12 mouse cellular contexts compared by ENCODE assay signal in the genomic region with DNA sequence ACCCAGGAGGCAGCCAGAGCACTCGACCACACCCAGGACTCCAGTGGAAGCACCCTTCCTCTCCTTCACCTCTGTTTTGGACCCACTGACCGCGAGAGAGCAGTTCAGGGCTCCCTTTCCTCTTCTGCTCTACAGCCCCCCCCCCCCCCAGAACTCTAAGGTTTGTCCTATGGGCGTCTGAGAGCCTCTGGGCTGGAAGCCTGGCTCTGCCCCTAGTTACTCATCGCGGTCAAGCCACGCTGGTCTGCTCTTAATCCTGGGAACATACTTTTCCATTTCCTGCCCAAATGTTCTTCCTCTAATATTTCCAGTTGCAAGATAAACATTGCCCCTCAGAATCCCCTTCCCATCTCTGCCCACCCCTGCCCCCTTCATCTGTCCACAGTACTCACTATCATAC. TPM values are rescaled to one million over a fixed set of nuclear protein-coding genes. Genes with fewer than 3 reads are reported as not detected.
DNase-seq lines count a peak whose midpoint lies in the region; ATAC-seq and TF ChIP-seq lines count a peak whose summit lies in the region.
"Had no signal": no experiment of that assay in that cellular context is flagged by ENCODE, and none has a peak within 500 bp of the region (broad histone marks: within the 10 kb centered on the region; RNA-seq: fewer than 3 reads in every experiment).

No protein-coding gene starts in this region.

- TF ChIP-seq CTCF in left cerebral cortex, adult 2 months (IDR thresholded peaks at IDR 0.05): no peak

- TF ChIP-seq POLR2A in myocyte (IDR thresholded peaks at IDR 0.05; ENCODE audit: insufficient read length, low read depth): peak; percentile 16

- no peak overlapping the region for H3ac ChIP-seq in myocyte (ENCODE audit: control insufficient read depth, insufficient read length)

- no peak overlapping the region for H3K9ac ChIP-seq in embryonic facial prominence, embryonic 12.5 days
- H3K9ac ChIP-seq: liver, embryonic 13.5 days; neural tube, embryonic 15.5 days had no signal

- no peak overlapping the region for H3K4me3 ChIP-seq in heart, embryonic 10.5 days
- no peak overlapping the region for H3K4me3 ChIP-seq in left cerebral cortex, adult 2 months
- H3K4me3 ChIP-seq in embryonic facial prominence, embryonic 12.5 days: no peak overlapping the region
- peak overlapping the region; percentile 8 for H3K4me3 ChIP-seq in myocyte
- H3K4me3 ChIP-seq: liver, embryonic 13.5 days; megakaryocyte, embryonic 14.5 days; neural tube, embryonic 15.5 days had no signal

- no peak for DNase-seq in heart, embryonic 10.5 days (ENCODE audit: low spot score)
- no peak for DNase-seq in heart, postnatal 10 days
- no peak for DNase-seq in left cerebral cortex, adult 2 months (ENCODE audit: extremely low spot score in 1 of 2, low spot score in 2 of 2)
- no peak for DNase-seq in left cerebral cortex, postnatal 4 days
- DNase-seq in thymus, postnatal 14 days: no peak
- DNase-seq in adrenal gland, adult 18-20 months (ENCODE audit: low spot score in 2 of 2): no peak
- DNase-seq: cerebellum, adult 2 months; liver, embryonic 13.5 days had no signal

- no peaks in the 10 kb centered on the region for H3K9me3 ChIP-seq in heart, embryonic 10.5 days
- H3K9me3 ChIP-seq in embryonic facial prominence, embryonic 12.5 days: no peaks in the 10 kb centered on the region
- H3K9me3 ChIP-seq: liver, embryonic 13.5 days; megakaryocyte, embryonic 14.5 days; neural tube, embryonic 15.5 days had no signal

- H3K4me1 ChIP-seq in heart, embryonic 10.5 days: peaks cover 39% of the 10 kb centered on the region
- H3K4me1 ChIP-seq in embryonic facial prominence, embryonic 12.5 days: peaks cover 35% of the 10 kb centered on the region

- peaks cover 22% of the 10 kb centered on the region for H3K36me3 ChIP-seq in heart, embryonic 10.5 days
- H3K36me3 ChIP-seq in embryonic facial prominence, embryonic 12.5 days: peaks cover 17% of the 10 kb centered on the region; the same call in 1 of the 2 replicates
- peaks cover 22% of the 10 kb centered on the region for H3K36me3 ChIP-seq in myocyte (ENCODE audit: control insufficient read depth, insufficient read depth)
- H3K36me3 ChIP-seq: liver, embryonic 13.5 days; neural tube, embryonic 15.5 days had no signal

- H3K27me3 ChIP-seq in heart, embryonic 10.5 days (ENCODE audit: insufficient read depth, poor library complexity, severe bottlenecking): no peaks in the 10 kb centered on the region
- H3K27me3 ChIP-seq in embryonic facial prominence, embryonic 12.5 days: no peaks in the 10 kb centered on the region
- H3K27me3 ChIP-seq in myocyte (ENCODE audit: control insufficient read depth, insufficient read depth, insufficient read length): no peaks in the 10 kb centered on the region
- H3K27me3 ChIP-seq: liver, embryonic 13.5 days; megakaryocyte, embryonic 14.5 days; neural tube, embryonic 15.5 days had no signal

- H3K4me2 ChIP-seq in embryonic facial prominence, embryonic 12.5 days (replicated peaks): no peak overlapping the region
- peak overlapping the region; percentile 89 for H3K4me2 ChIP-seq in myocyte (ENCODE audit: low read depth)
- H3K4me2 ChIP-seq: liver, embryonic 13.5 days; neural tube, embryonic 15.5 days had no signal

- peaks cover 65% of the 10 kb centered on the region for H3K79me2 ChIP-seq in myocyte (ENCODE audit: control insufficient read depth, insufficient read depth)

- H3K27ac ChIP-seq in heart, embryonic 10.5 days: peak overlapping the region; percentile 32; the same call in 1 of the 2 replicates
- peak overlapping the region; percentile 91 for H3K27ac ChIP-seq in left cerebral cortex, adult 2 months
- H3K27ac ChIP-seq in embryonic facial prominence, embryonic 12.5 days: peak overlapping the region; percentile 82
- H3K27ac ChIP-seq: liver, embryonic 13.5 days; neural tube, embryonic 15.5 days had no signal

- intact Hi-C loops in heart, postnatal 10 days (cut with DNase I): loop anchor here (2.0 kb wide), 1 partner anchor 15 kb away; the partner anchor contains the start of gene Kremen1
- intact Hi-C loops in left cerebral cortex, adult 2 months (cut with DNase I): no loop called here
- intact Hi-C loops in left cerebral cortex, postnatal 4 days (cut with DNase I): no loop called here

- no peak for ATAC-seq in embryonic facial prominence, embryonic 12.5 days (ENCODE audit: insufficient number of reproducible peaks, insufficient read depth, low FRiP score, low TSS enrichment)

- 76% methylated on average over 7 of the region's 7 CpGs for WGBS in heart, embryonic 10.5 days
- whole genome bisulfite sequencing in embryonic facial prominence, embryonic 12.5 days: 77% methylated on average over 7 of the region's 7 CpGs

TF ChIP-seq in myocyte, 11 proteins besides CTCF, POLR2A, EP300 and RAD21:
- TF ChIP-seq CEBPB (IDR thresholded peaks at IDR 0.05; ENCODE audit: insufficient read depth, poor library complexity, severe bottlenecking) (no peak), POLR2AphosphoS2 (IDR thresholded peaks at IDR 0.05; ENCODE audit: insufficient read length, low read depth) (peak; percentile 36)

RNA-seq across cellular contexts. Expression of gene Kremen1, which starts 15.9 kb away (rescaled TPM):
- polyA plus RNA-seq in heart, embryonic 10.5 days (2016; fragmentation: Nextera tagmentation; extraction: Ambion mirVana): 18.3 and 34.4 TPM in 2 replicates
- 10 to 100 TPM; 73.4 to 80.7 TPM for total RNA-seq in heart, postnatal 10 days (2021)
- total RNA-seq in left cerebral cortex, adult 2 months (2021): 10 to 100 TPM; 14.8 to 15.4 TPM
- 1 to 10 TPM; 9.0 to 9.8 TPM for total RNA-seq in left cerebral cortex, postnatal 4 days (2021)
- 23.3 and 24.7 TPM in 2 replicates for polyA plus RNA-seq in embryonic facial prominence, embryonic 12.5 days (2016; fragmentation: Nextera tagmentation; extraction: Ambion mirVana)
- polyA plus RNA-seq in myocyte (2012; fragmentation: generic; extraction: Trizol): 79.3 TPM
- total RNA-seq in adrenal gland, adult 18-20 months (2021): 10 to 100 TPM; 17.2 to 19.1 TPM

Comparison
In these comparisons a context has a peak if more than half of its experiments do, and no peak if none do; other contexts are left out.
1. H3K27ac ChIP-seq: peak in every context shown above with its lines; median percentile 91 in left cerebral cortex, adult 2 months; 82 in embryonic facial prominence, embryonic 12.5 days; 32 in heart, embryonic 10.5 days.